Mouse (Mus musculus): ENCODE data around the gene Rpgrip1l.

DNA sequence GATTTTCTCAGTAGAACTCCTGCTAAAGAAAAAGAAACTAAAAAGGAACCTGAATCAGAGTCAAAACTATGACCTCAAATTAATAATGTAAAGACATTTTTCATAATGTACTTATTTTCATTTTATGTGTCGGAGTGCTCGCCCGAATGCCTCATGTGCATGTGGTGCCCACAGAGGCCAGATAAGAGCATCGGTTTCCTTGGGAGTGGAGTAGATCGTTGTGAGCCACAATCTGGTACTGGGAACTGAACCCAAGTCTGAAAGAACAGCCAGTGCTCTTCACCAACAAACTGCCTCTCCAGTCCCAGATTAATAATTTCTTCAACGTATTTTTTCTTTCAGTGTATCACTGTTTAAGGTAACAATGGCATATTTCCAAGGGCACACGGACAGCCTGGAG lies 88.8 kb downstream of the Rpgrip1l start:
- no peak for TF ChIP-seq CTCF (IDR thresholded peaks at IDR 0.05; ENCODE audit: low read depth, low read length)
- TF ChIP-seq TAL1 (conservative IDR thresholded peaks at IDR 0.05; ENCODE audit: low read depth, low read length), result no peak
- TF ChIP-seq GATA2 (IDR thresholded peaks at IDR 0.05; ENCODE audit: borderline replicate concordance, low read depth, low read length), result no peak

Measured in G1E (cell line).